Mouse (Mus musculus): Measurements from ENCODE around the gene Cryzl2.

DNA sequence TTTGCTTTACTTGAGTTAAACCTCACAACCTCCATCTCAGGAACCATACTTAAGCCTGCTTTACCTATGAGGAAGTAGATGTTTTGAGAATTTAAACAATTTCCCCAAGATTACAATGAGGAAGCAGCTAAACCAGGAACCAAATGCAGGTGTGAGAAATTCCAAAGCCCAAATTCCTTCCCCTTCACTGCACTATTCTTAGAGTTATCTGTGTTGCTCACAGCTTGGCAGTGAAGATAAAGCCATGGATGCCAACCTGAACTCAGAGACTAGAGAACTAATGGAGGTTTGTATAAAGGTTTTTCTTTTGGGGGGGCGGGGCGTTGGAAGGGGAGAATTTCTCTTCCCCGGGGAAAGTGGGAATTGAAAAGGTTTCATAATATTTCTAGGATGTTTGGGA, 6.1 kb upstream of the Cryzl2 start:
- TF ChIP-seq KAT2A (conservative IDR thresholded peaks at IDR 0.05; ENCODE audit: low read depth, low read length) (no peak), CTCF (IDR thresholded peaks at IDR 0.05 in 2 of 3, conservative IDR thresholded peaks at IDR 0.05 in 1 of 3; ENCODE audit: control insufficient read depth in 1 of 3, insufficient read depth in 1 of 3, low read depth in 2 of 3, low read length in 3 of 3, poor library complexity in 1 of 3, severe bottlenecking in 1 of 3) (no peak), EP300 (IDR thresholded peaks at IDR 0.05; ENCODE audit: low read depth in 1 of 2, low read length in 2 of 2) (peak; percentile 46 to 58; a peak in 3 of 4 replicates), POLR2AphosphoS2 (IDR thresholded peaks at IDR 0.05; ENCODE audit: low read length) (no peak), POLR2A (IDR thresholded peaks at IDR 0.05; ENCODE audit: control insufficient read depth in 1 of 2, insufficient read depth in 1 of 2, low read depth in 1 of 2, low read length in 2 of 2, poor library complexity in 1 of 2) (no peak), RAD21 (IDR thresholded peaks at IDR 0.05; ENCODE audit: low read depth, low read length) (no peak), USF2 (IDR thresholded peaks at IDR 0.05; ENCODE audit: borderline replicate concordance in 1 of 2, insufficient read depth in 1 of 2, low read depth in 1 of 2, low read length in 2 of 2) (no peak)

Measured in MEL (cell line).